Mouse (Mus musculus): ENCODE results near the gene Cracr2a. TPM values are rescaled to one million over a fixed set of nuclear protein-coding genes. Genes with fewer than 3 reads are reported as not detected.

Gene Cracr2a
- polyA plus RNA-seq, 2 experiments: 0.35 to 0.51 TPM

GRCm38 (mm10) chr6:127659472-127659871 is 98.3 kb downstream of the Cracr2a start:
- 72% methylated on average over 5 of the region's 5 CpGs for WGBS (ENCODE audit: insufficient replicate concordance)
- no peaks in the 10 kb centered on the region for H3K9me3 ChIP-seq (ENCODE audit: control insufficient read depth, low read length)
- DNase-seq (ENCODE audit: low read depth in 3 of 3, low spot score in 3 of 3): no peak

GRCm38 (mm10) chr6:127659966-127660365 is 98.8 kb downstream of the Cracr2a start:
- no peak for ATAC-seq (ENCODE audit: insufficient read depth)
- H3K9ac ChIP-seq (replicated peaks): no peak overlapping the region

More at GRCm38 (mm10) chr6:127659472-127659871, 98.3 kb downstream of the Cracr2a start:
- H3K9ac ChIP-seq (replicated peaks): no peak overlapping the region
- no peaks in the 10 kb centered on the region for H3K4me1 ChIP-seq (replicated peaks; ENCODE audit: control insufficient read depth in 2 of 2, insufficient read depth in 2 of 2, low read length in 1 of 2)
- H3K27ac ChIP-seq: no peak overlapping the region
- no peaks in the 10 kb centered on the region for H3K27me3 ChIP-seq (ENCODE audit: control insufficient read depth, insufficient read depth, low read length)
- H3K4me2 ChIP-seq (ENCODE audit: low read depth): no peak overlapping the region
- ATAC-seq (ENCODE audit: insufficient read depth): no peak
- TF ChIP-seq EP300 (IDR thresholded peaks at IDR 0.05; ENCODE audit: low read depth): no peak
- no peak for TF ChIP-seq CTCF (IDR thresholded peaks at IDR 0.05; ENCODE audit: low read depth)
- H3K36me3 ChIP-seq (replicated peaks; ENCODE audit: control insufficient read depth, insufficient read depth, low read depth): no peaks in the 10 kb centered on the region
- H3K4me3 ChIP-seq (ENCODE audit: insufficient read depth in 1 of 2, low read depth in 2 of 2, low read length in 2 of 2): no peak overlapping the region

DNA sequence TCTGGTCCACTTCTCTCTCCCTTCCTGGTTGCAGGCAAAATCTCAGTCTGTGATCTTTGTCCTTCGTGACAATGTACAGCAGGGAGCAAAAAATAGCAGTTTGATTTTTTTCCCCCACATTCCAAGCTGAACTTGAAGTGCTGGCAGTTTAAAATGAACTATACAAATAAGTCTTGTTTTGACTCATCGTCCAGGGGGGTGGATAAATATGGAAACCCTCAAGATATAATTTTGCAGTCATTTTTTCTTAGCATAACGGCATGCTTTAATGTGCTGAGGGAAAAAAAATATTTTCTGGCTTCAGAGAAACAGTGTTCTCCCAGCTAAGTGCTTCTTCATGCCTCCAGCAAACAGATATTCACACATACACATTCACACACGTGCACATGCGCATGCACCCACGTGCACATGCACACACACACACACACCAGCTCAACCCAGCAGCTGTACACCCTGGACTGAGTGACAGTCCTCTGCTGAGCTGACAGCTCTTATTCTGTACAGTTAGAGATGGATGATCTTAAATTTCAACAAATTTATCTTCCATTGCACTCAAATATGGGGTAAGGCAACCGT is 100.7 kb downstream of the Cracr2a start:
- WGBS (ENCODE audit: insufficient replicate concordance): 62% methylated on average over 7 of the region's 7 CpGs
- no peaks in the 10 kb centered on the region for H3K27me3 ChIP-seq (ENCODE audit: control insufficient read depth, insufficient read depth, low read length)
- H3K9ac ChIP-seq (replicated peaks): no peak overlapping the region
- DNase-seq (ENCODE audit: low read depth in 3 of 3, low spot score in 3 of 3) (no peak), ATAC-seq (ENCODE audit: insufficient read depth) (no peak)
- TF ChIP-seq EP300 (IDR thresholded peaks at IDR 0.05; ENCODE audit: low read depth) (no peak), CTCF (IDR thresholded peaks at IDR 0.05; ENCODE audit: low read depth) (no peak)
- H3K4me2 ChIP-seq (ENCODE audit: low read depth): no peak overlapping the region
- H3K36me3 ChIP-seq (replicated peaks; ENCODE audit: control insufficient read depth, insufficient read depth, low read depth): no peaks in the 10 kb centered on the region
- H3K4me1 ChIP-seq (replicated peaks; ENCODE audit: control insufficient read depth in 2 of 2, insufficient read depth in 2 of 2, low read length in 1 of 2): no peaks in the 10 kb centered on the region
- no peaks in the 10 kb centered on the region for H3K9me3 ChIP-seq (ENCODE audit: control insufficient read depth, low read length)
- H3K27ac ChIP-seq: no peak overlapping the region
- H3K4me3 ChIP-seq (ENCODE audit: insufficient read depth in 1 of 2, low read depth in 2 of 2, low read length in 2 of 2): no peak overlapping the region

More at GRCm38 (mm10) chr6:127659966-127660365, 98.8 kb downstream of the Cracr2a start:
- Histone ChIP-seq H3K27ac (no peak overlapping the region), H3K9me3 (ENCODE audit: control insufficient read depth, low read length) (no peaks in the 10 kb centered on the region), H3K36me3 (replicated peaks; ENCODE audit: control insufficient read depth, insufficient read depth, low read depth) (no peaks in the 10 kb centered on the region), H3K27me3 (ENCODE audit: control insufficient read depth, insufficient read depth, low read length) (no peaks in the 10 kb centered on the region), H3K4me3 (ENCODE audit: insufficient read depth in 1 of 2, low read depth in 2 of 2, low read length in 2 of 2) (no peak overlapping the region), H3K4me2 (ENCODE audit: low read depth) (no peak overlapping the region), H3K4me1 (replicated peaks; ENCODE audit: control insufficient read depth in 2 of 2, insufficient read depth in 2 of 2, low read length in 1 of 2) (no peaks in the 10 kb centered on the region)
- 64% methylated on average over 4 of the region's 4 CpGs for WGBS (ENCODE audit: insufficient replicate concordance)
- no peak for TF ChIP-seq EP300 (IDR thresholded peaks at IDR 0.05; ENCODE audit: low read depth)
- TF ChIP-seq CTCF (IDR thresholded peaks at IDR 0.05; ENCODE audit: low read depth): no peak
- DNase-seq (ENCODE audit: low read depth in 3 of 3, low spot score in 3 of 3): no peak

GRCm38 (mm10) chr6:127663263-127663662 is 102.1 kb downstream of the Cracr2a start:
- ATAC-seq (ENCODE audit: insufficient read depth): no peak
- no peak overlapping the region for H3K4me3 ChIP-seq (ENCODE audit: insufficient read depth in 1 of 2, low read depth in 2 of 2, low read length in 2 of 2)
- no peak for DNase-seq (ENCODE audit: low read depth in 3 of 3, low spot score in 3 of 3)
- H3K27me3 ChIP-seq (ENCODE audit: control insufficient read depth, insufficient read depth, low read length): no peaks in the 10 kb centered on the region
- no peak overlapping the region for H3K9ac ChIP-seq (replicated peaks)
- no peaks in the 10 kb centered on the region for H3K9me3 ChIP-seq (ENCODE audit: control insufficient read depth, low read length)
- no peaks in the 10 kb centered on the region for H3K4me1 ChIP-seq (replicated peaks; ENCODE audit: control insufficient read depth in 2 of 2, insufficient read depth in 2 of 2, low read length in 1 of 2)
- WGBS (ENCODE audit: insufficient replicate concordance): 59% methylated on average over 7 of the region's 7 CpGs
- no peaks in the 10 kb centered on the region for H3K36me3 ChIP-seq (replicated peaks; ENCODE audit: control insufficient read depth, insufficient read depth, low read depth)
- TF ChIP-seq EP300 (IDR thresholded peaks at IDR 0.05; ENCODE audit: low read depth) (no peak), CTCF (IDR thresholded peaks at IDR 0.05; ENCODE audit: low read depth) (no peak)
- no peak overlapping the region for H3K27ac ChIP-seq
- H3K4me2 ChIP-seq (ENCODE audit: low read depth): no peak overlapping the region

DNA sequence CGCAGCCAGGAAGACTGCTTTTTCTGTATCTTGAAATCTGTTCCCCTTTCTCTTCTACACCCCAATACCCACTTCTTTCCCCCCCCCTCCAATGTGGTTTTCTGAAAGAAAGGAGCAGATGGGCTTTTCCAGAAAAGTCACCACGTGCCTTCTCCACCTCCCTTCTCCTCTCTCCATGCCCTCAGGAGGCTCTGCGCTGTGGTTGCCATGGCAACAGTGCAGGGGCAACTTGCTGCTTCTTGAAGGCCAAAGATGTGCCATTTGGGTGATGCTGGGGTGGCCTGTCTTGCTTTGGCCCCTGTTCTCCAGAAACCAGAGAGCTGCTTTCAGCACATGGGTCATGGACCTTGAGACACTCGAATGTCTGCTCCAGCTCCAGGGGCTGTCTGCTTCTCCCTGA is 108.2 kb downstream of the Cracr2a start:
- DNase-seq (ENCODE audit: low read depth in 3 of 3, low spot score in 3 of 3) (no peak), ATAC-seq (ENCODE audit: insufficient read depth) (no peak)
- Histone ChIP-seq H3K4me1 (replicated peaks; ENCODE audit: control insufficient read depth in 2 of 2, insufficient read depth in 2 of 2, low read length in 1 of 2) (no peaks in the 10 kb centered on the region), H3K9me3 (ENCODE audit: control insufficient read depth, low read length) (no peaks in the 10 kb centered on the region), H3K4me2 (ENCODE audit: low read depth) (no peak overlapping the region), H3K27me3 (ENCODE audit: control insufficient read depth, insufficient read depth, low read length) (no peaks in the 10 kb centered on the region), H3K9ac (replicated peaks) (no peak overlapping the region), H3K4me3 (ENCODE audit: insufficient read depth in 1 of 2, low read depth in 2 of 2, low read length in 2 of 2) (no peak overlapping the region), H3K36me3 (replicated peaks; ENCODE audit: control insufficient read depth, insufficient read depth, low read depth) (no peaks in the 10 kb centered on the region), H3K27ac (no peak overlapping the region)
- no peak for TF ChIP-seq EP300 (IDR thresholded peaks at IDR 0.05; ENCODE audit: low read depth)
- no peak for TF ChIP-seq CTCF (IDR thresholded peaks at IDR 0.05; ENCODE audit: low read depth)
- WGBS (ENCODE audit: insufficient replicate concordance): 51% methylated on average over 4 of the region's 4 CpGs

All from liver, embryonic 14.5 days (tissue).